Mouse (Mus musculus) thymus, adult 2 months (tissue): ENCODE measurements around the gene Ube2cbp.

Experiments
- CTCF ChIP-seq: fragments of 200-500 bp; IDR thresholded peaks from 2 replicates; pipeline ENCODE4 v1.5.1; 2012; ENCODE audit warnings: mild to moderate bottlenecking, control low read depth, low read length, moderate library complexity, borderline replicate concordance; ENCODE audit not compliant: control insufficient read depth, poor library complexity, insufficient read depth; ENCODE audit errors: extremely low read depth
- POLR2A ChIP-seq: fragments of 200-500 bp; IDR thresholded peaks from 2 replicates; pipeline ENCODE4 v1.6.1; 2012; ENCODE audit warnings: mild to moderate bottlenecking, low read length, control low read depth, moderate library complexity; ENCODE audit not compliant: control insufficient read depth, poor library complexity, insufficient read depth; ENCODE audit errors: extremely low read depth

DNA sequence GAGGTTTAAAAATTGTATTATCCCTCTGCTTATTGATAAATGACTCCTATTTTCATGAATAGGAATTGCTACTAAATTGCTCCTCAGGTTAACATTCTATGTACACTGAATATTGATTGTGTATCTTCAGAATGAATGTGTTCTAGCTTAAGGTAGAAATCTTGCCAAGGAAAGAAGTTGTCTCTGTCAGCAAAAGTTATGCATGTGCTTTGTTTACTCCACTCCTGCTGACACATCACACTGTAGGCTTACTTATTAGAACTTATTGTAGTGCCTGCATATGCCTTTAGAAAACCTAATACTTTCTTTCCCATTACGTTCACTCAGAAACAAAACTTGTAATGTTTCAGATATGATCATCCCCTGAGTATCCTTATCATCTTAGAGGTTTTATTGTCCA, 17.5 kb upstream of the Ube2cbp start:
- TF ChIP-seq CTCF = no peak
- no peak for TF ChIP-seq POLR2A
